Mouse (Mus musculus) E14TG2a.4 (cell line): ENCODE results near the gene Tenm4.

Experiments used
- H3K27me3 ChIP-seq: 2 replicates; pipeline ENCODE4 v1.6.1; 2014; ENCODE audit warnings: low read length, control low read depth; ENCODE audit not compliant: insufficient read depth
- H3K36me3 ChIP-seq: 2 replicates; pipeline ENCODE4 v1.6.1; 2014; ENCODE audit warnings: low read length, control low read depth; ENCODE audit not compliant: insufficient read depth
- H3K4me1 ChIP-seq: replicated peaks from 2 replicates; pipeline ENCODE4 v1.6.1; 2014; ENCODE audit warnings: low read depth, low read length, control low read depth
- H3K4me3 ChIP-seq: replicated peaks from 2 replicates; pipeline ENCODE4 v1.5.1; 2014; ENCODE audit warnings: mild to moderate bottlenecking, low read length
- H3K9me3 ChIP-seq: 2 replicates; pipeline ENCODE4 v1.6.1; 2014; ENCODE audit warnings: low read length, control low read depth
- CTCF ChIP-seq: conservative IDR thresholded peaks from 2 replicates; pipeline ENCODE4 v1.5.1; 2014; ENCODE audit warnings: low read length
- NANOG ChIP-seq: IDR thresholded peaks from 2 replicates; pipeline ENCODE4 v1.6.1; 2014; ENCODE audit warnings: borderline replicate concordance, low read length, mixed read lengths
- POU5F1 ChIP-seq: IDR thresholded peaks from 2 replicates; pipeline ENCODE4 v1.6.1; 2014; ENCODE audit warnings: low read length, borderline replicate concordance

The Tenm4 gene

DNA sequence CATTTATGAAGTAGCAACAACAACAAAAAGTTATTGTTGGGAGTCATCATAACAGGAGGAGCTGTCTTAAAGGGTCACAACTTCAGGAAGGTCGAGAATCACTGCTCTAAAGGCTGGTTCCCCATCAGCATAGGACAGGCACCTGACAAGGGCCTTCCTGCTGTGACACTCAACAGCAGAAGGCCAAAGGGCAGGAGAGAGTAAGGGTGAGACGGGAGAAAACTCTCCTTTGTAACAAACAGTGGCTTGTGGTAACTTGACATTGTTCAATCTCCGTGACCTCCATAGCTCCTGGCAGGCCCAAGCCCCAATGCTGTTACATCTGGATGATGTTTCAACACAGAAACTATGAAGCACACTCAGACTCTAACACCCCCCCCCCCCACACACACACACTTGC is 101.0 kb downstream of the Tenm4 start:
- Histone ChIP-seq H3K27me3 (no peaks in the 10 kb centered on the region), H3K4me3 (no peak overlapping the region), H3K4me1 (peaks cover 27% of the 10 kb centered on the region), H3K36me3 (peaks cover 16% of the 10 kb centered on the region), H3K9me3 (peaks cover 25% of the 10 kb centered on the region)
- TF ChIP-seq NANOG (peak; percentile 51; the same call in 1 of the 2 replicates), POU5F1 (no peak), CTCF (no peak)

DNA sequence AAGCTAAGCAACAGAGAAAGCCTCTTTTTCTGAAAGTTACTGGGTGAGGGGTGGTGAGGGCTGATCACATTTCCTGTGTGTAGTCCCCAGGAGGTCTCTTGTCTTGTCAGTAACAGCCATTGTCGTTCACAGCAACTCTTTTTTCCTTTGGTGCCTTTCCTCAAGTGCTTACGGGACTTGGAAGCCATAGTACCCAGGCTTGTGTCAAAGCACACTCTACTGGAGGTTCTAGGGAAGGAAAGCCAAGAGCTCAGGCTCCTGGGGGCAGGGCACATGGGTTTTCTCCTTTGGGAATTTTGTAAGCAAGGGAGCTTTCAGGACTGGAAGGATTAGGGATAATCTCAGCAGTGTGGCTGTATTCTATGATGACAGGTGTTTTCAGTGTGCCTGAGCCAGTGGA is 103.4 kb downstream of the Tenm4 start:
- Histone ChIP-seq H3K4me1 (peaks cover 26% of the 10 kb centered on the region), H3K27me3 (no peaks in the 10 kb centered on the region), H3K4me3 (no peak overlapping the region), H3K9me3 (peaks cover 25% of the 10 kb centered on the region), H3K36me3 (peaks cover 16% of the 10 kb centered on the region)
- TF ChIP-seq NANOG (no peak), POU5F1 (no peak), CTCF (no peak)

DNA sequence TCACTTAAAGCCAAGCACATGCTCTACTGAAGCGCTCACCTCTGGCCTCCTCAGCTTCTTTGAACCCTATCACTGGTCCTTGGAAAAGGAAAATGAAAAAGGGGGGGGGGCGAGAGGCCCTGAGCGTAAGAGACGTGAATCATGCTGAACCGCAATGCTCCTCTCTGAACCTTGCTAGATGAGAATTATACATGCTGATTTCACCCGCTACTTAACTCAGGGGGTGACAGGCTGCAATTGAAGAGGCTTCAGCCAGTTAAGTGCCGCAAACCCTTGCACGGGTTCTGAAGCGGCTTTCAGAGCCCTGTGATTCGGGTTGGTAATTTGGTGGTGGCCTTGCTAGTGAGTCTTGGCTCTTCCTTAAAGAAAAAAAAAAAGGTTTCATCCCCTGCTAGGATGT is 106.5 kb downstream of the Tenm4 start:
- no peak overlapping the region for H3K4me3 ChIP-seq
- TF ChIP-seq NANOG (no peak), POU5F1 (no peak), CTCF (no peak)
- H3K27me3 ChIP-seq, result no peaks in the 10 kb centered on the region
- peaks cover 16% of the 10 kb centered on the region for H3K4me1 ChIP-seq
- H3K36me3 ChIP-seq, result peaks cover 16% of the 10 kb centered on the region
- peaks cover 25% of the 10 kb centered on the region for H3K9me3 ChIP-seq

DNA sequence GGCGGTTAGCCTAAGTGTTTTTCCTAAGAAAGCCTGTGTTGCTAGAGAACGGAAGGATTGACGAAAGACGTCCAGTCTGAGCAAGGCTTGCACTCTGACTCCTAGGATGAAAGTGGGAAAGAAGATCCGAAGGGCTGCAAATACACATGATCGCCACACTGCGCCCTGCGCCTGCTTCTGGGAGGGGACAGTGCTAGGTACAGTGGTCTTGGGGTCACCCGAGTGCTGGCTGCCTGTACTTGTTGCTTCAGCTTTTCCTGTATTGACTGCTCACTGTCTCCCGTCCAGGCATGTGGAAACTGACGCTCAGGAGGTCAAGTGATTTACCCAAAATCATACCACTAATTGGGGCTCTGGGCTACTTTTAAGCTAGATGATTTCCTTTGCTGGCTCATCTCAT is 107.3 kb downstream of the Tenm4 start:
- peaks cover 24% of the 10 kb centered on the region for H3K9me3 ChIP-seq
- peaks cover 16% of the 10 kb centered on the region for H3K36me3 ChIP-seq

DNA sequence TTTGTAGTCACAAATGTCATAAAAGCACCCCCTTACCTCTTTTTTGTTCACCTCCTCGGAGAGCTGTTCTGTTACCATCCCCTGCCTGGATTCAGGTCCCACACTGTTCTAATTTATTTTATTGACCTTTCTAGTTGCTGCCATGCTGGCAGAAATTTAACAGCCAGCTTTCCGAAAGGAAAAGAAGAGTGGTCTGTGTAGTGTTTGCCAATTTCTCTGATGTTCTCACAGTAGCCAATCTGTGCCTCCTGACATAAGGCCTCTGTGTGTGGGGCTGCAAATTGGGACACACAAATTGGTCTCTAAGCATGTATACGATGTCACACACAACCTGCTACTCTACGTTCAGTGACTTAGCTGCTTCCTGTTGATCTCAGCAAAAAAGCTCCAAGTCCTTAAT is 109.7 kb downstream of the Tenm4 start:
- H3K27me3 ChIP-seq, result no peaks in the 10 kb centered on the region
- H3K36me3 ChIP-seq, result no peaks in the 10 kb centered on the region
- no peak for TF ChIP-seq CTCF
- TF ChIP-seq POU5F1, result no peak
- no peak for TF ChIP-seq NANOG
- peaks cover under 1% of the 10 kb centered on the region; the same call in 1 of the 2 replicates for H3K9me3 ChIP-seq
- H3K4me1 ChIP-seq, result peaks cover 16% of the 10 kb centered on the region
- H3K4me3 ChIP-seq, result no peak overlapping the region

More for the DNA sequence above, 107.3 kb downstream of the Tenm4 start:
- H3K4me3 ChIP-seq, result no peak overlapping the region
- H3K4me1 ChIP-seq, result peaks cover 16% of the 10 kb centered on the region
- TF ChIP-seq NANOG, result no peak
- H3K27me3 ChIP-seq, result no peaks in the 10 kb centered on the region

DNA sequence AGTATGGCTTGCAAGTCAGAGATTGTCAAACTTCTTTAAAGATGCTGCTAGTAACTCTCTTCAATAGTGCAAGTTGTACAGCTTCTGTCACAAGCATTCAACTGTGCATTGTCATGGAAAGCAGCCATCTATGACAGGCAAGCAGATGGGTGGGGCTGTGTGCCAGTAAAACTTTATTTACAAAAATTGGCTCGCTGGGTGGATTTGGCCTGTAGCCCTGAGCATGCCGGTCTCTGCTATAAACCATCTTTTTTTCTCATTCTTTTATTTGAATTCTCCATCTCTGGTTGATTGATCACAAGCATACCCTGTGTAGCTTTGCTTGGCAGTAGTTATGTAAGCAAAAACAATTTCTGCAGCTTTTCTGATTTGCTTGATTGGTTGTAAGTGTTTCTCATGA is 119.5 kb downstream of the Tenm4 start:
- peaks cover 24% of the 10 kb centered on the region for H3K4me1 ChIP-seq
- no peak overlapping the region for H3K4me3 ChIP-seq
- no peaks in the 10 kb centered on the region for H3K27me3 ChIP-seq
- no peaks in the 10 kb centered on the region for H3K9me3 ChIP-seq
- TF ChIP-seq NANOG, result peak; percentile 24; the same call in 1 of the 2 replicates
- TF ChIP-seq POU5F1, result no peak
- 0 out of 2 replicates have a peak, but pooled peaks cover 4% of the 10 kb centered on the region for H3K36me3 ChIP-seq

DNA sequence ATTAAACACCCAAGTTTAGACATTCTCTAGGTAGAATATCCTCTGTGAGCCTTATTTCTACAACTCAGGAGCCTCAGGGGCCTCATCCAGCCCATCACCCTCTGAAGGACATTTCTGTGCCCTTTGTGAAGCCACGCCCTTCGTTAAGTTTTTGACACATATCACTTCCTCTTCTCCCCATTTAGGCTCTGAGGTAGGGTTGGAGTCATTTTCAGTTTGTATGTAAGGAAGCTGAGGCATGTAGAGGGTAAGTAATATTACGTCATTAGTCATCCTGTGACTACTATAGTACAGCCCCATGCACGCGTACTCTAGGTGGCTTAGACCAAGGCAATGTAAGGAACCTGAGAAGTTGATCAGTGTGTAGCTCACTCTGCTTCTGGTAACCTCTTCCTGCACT is 124.9 kb downstream of the Tenm4 start:
- peaks cover 24% of the 10 kb centered on the region for H3K4me1 ChIP-seq
- H3K36me3 ChIP-seq, result no peaks in the 10 kb centered on the region
- TF ChIP-seq POU5F1, result no peak

DNA sequence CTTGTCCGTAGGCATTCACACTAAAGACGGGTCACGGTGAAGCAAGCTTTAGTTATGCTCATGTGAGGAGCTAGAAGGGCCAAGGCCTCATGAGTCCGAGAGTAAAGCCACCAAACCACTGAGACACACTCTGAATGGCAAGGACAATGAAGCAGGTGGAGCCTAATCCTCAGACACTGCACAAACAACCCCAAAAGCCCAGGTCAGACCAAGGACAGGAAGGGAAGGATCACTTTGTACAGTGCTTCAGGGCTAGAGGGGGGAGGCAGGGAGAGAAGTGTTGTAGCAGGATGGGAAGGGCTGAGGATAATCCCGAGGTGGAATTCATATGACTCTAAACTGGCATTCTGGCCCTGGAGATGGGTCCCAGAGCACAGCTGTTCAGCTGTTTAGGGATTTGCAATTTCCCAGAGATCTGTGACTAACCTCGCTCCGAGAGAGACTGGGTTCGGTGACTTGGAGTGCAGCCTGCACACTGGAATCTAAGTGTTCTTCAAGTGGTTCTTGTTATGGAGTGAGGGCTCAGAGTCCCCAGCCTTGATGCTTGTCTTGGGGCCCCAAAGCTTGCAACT is 129.9 kb downstream of the Tenm4 start:
- TF ChIP-seq NANOG (no peak), CTCF (no peak), POU5F1 (no peak)

More for the DNA sequence above, 124.9 kb downstream of the Tenm4 start:
- H3K4me3 ChIP-seq, result no peak overlapping the region
- no peaks in the 10 kb centered on the region for H3K9me3 ChIP-seq
- no peaks in the 10 kb centered on the region for H3K27me3 ChIP-seq

DNA sequence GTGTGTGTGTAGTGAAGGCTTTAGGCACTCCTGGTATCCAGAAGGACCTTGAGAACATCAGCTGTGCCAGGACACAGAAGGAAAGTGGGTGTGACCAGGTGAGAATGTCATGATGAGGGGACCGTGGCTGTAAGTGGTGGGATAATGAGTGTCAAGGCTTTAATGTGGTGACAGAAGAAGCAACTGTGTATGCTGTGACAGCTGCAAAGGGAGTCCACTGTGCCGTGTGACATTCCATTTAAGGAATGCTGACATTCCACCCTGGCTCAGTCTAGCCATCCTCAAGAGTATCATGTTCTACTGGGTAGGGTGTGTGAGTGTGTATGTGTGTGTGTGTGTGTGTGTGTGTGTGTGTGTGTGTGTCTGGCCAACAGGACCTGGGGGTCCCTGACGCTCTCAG is 130.8 kb downstream of the Tenm4 start:
- Histone ChIP-seq H3K36me3 (0 out of 2 replicates have a peak, but pooled peaks cover 3% of the 10 kb centered on the region), H3K27me3 (no peaks in the 10 kb centered on the region), H3K9me3 (no peaks in the 10 kb centered on the region), H3K4me1 (peaks cover 27% of the 10 kb centered on the region), H3K4me3 (no peak overlapping the region)
- no peak for TF ChIP-seq NANOG
- TF ChIP-seq CTCF, result no peak
- TF ChIP-seq POU5F1, result no peak

More for the DNA sequence above, 129.9 kb downstream of the Tenm4 start:
- Histone ChIP-seq H3K36me3 (0 out of 2 replicates have a peak, but pooled peaks cover 3% of the 10 kb centered on the region), H3K4me1 (peaks cover 27% of the 10 kb centered on the region), H3K9me3 (no peaks in the 10 kb centered on the region), H3K4me3 (no peak overlapping the region), H3K27me3 (no peaks in the 10 kb centered on the region)
